Mouse (Mus musculus): ENCODE data around the gene Neurl1b. TPM values are rescaled to one million over a fixed set of nuclear protein-coding genes. Genes with fewer than 3 reads are reported as not detected.

Neurl1b gene
- 0.71 and 0.79 TPM in 2 replicates for total RNA-seq (2012; rRNA removed)

GRCm38 (mm10) chr17:26414523-26415354, at the start of gene Neurl1b:
Gene Neurl1b, plus strand, starts transcription at chr17:26414829.
- Histone ChIP-seq H3K4me1 (ENCODE audit: control insufficient read depth in 2 of 2, insufficient read depth in 2 of 2, low read length in 2 of 2, poor library complexity in 1 of 2) (peaks cover 0 to 5% of the 10 kb centered on the region in 2 experiments; a peak in 1 of 4 replicates), H3K4me3 (ENCODE audit: insufficient read depth in 1 of 2, low read depth in 1 of 2, low read length in 2 of 2, poor library complexity in 1 of 2, severe bottlenecking in 1 of 2) (peak within 1 kb of the TSS; percentile 68 to 74), H3K9me3 (ENCODE audit: control insufficient read depth, insufficient read depth, low read depth, low read length) (no peaks in the 10 kb centered on the region), H3K36me3 (ENCODE audit: control insufficient read depth, insufficient read depth, low read length, poor library complexity, severe bottlenecking) (no peaks in the 10 kb centered on the region), H3K27ac (ENCODE audit: insufficient read depth, low read depth, low read length, poor library complexity, severe bottlenecking) (no peak within 1 kb of the TSS), H3K9ac (ENCODE audit: insufficient read depth, low read depth, low read length, poor library complexity, severe bottlenecking) (peak within 1 kb of the TSS; percentile 59)
- TF ChIP-seq MAFK (IDR thresholded peaks at IDR 0.05; ENCODE audit: insufficient read depth, low read depth, low read length) (no peak), ZC3H11A (IDR thresholded peaks at IDR 0.05; ENCODE audit: borderline replicate concordance, low read depth, low read length) (no peak), CHD2 (IDR thresholded peaks at IDR 0.05; ENCODE audit: low read depth, low read length) (no peak), HCFC1 (IDR thresholded peaks at IDR 0.05; ENCODE audit: borderline replicate concordance, insufficient read depth, low read length) (no peak)
- DNase-seq (ENCODE audit: low read depth, low spot score), result no peak
- in situ Hi-C loops (cut with MboI; ENCODE audit: low sequenced_read_pairs in 2 of 2, unreplicated experiment in 2 of 2), result no loop called here

- in situ Hi-C loops (cut with MboI; ENCODE audit: low sequenced_read_pairs in 2 of 2, unreplicated experiment in 2 of 2), result no loop called here
- no peak for TF ChIP-seq HCFC1 (IDR thresholded peaks at IDR 0.05; ENCODE audit: borderline replicate concordance, insufficient read depth, low read length)
- TF ChIP-seq MAFK (IDR thresholded peaks at IDR 0.05; ENCODE audit: insufficient read depth, low read depth, low read length), result no peak
- no peak for TF ChIP-seq ZNF384 (IDR thresholded peaks at IDR 0.05; ENCODE audit: low read depth, low read length)
- no peak for TF ChIP-seq ZC3H11A (IDR thresholded peaks at IDR 0.05; ENCODE audit: borderline replicate concordance, low read depth, low read length)
- no peak for TF ChIP-seq CHD2 (IDR thresholded peaks at IDR 0.05; ENCODE audit: low read depth, low read length)
- H3K9me3 ChIP-seq (ENCODE audit: control insufficient read depth, insufficient read depth, low read depth, low read length), result no peaks in the 10 kb centered on the region
Measured at GRCm38 (mm10) chr17:26366792-26367191, 47.8 kb upstream of the Neurl1b start.

GRCm38 (mm10) chr17:26368336-26368992, 46.2 kb upstream of the Neurl1b start:
- TF ChIP-seq ZNF384 (IDR thresholded peaks at IDR 0.05; ENCODE audit: low read depth, low read length), result no peak
- TF ChIP-seq HCFC1 (IDR thresholded peaks at IDR 0.05; ENCODE audit: borderline replicate concordance, insufficient read depth, low read length), result no peak
- no peak for TF ChIP-seq CHD2 (IDR thresholded peaks at IDR 0.05; ENCODE audit: low read depth, low read length)
- no peak for TF ChIP-seq ZC3H11A (IDR thresholded peaks at IDR 0.05; ENCODE audit: borderline replicate concordance, low read depth, low read length)
- TF ChIP-seq MAFK (IDR thresholded peaks at IDR 0.05; ENCODE audit: insufficient read depth, low read depth, low read length), result no peak
- no peak for DNase-seq (ENCODE audit: low read depth, low spot score)
- H3K27ac ChIP-seq (ENCODE audit: insufficient read depth, low read depth, low read length, poor library complexity, severe bottlenecking), result no peak overlapping the region; the same call in 1 of the 2 replicates

More at GRCm38 (mm10) chr17:26366792-26367191, 47.8 kb upstream of the Neurl1b start:
- Histone ChIP-seq H3K9ac (ENCODE audit: insufficient read depth, low read depth, low read length, poor library complexity, severe bottlenecking) (no peak overlapping the region), H3K27ac (ENCODE audit: insufficient read depth, low read depth, low read length, poor library complexity, severe bottlenecking) (no peak overlapping the region), H3K4me3 (ENCODE audit: insufficient read depth in 1 of 2, low read depth in 1 of 2, low read length in 2 of 2, poor library complexity in 1 of 2, severe bottlenecking in 1 of 2) (no peak overlapping the region), H3K4me1 (ENCODE audit: control insufficient read depth in 2 of 2, insufficient read depth in 2 of 2, low read length in 2 of 2, poor library complexity in 1 of 2) (no peaks in the 10 kb centered on the region; a peak in 1 of 4 replicates), H3K36me3 (ENCODE audit: control insufficient read depth, insufficient read depth, low read length, poor library complexity, severe bottlenecking) (no peaks in the 10 kb centered on the region)
- no peak for DNase-seq (ENCODE audit: low read depth, low spot score)

GRCm38 (mm10) chr17:26370521-26371245, 43.9 kb upstream of the Neurl1b start:
- TF ChIP-seq ZC3H11A (IDR thresholded peaks at IDR 0.05; ENCODE audit: borderline replicate concordance, low read depth, low read length) (no peak), HCFC1 (IDR thresholded peaks at IDR 0.05; ENCODE audit: borderline replicate concordance, insufficient read depth, low read length) (no peak), CHD2 (IDR thresholded peaks at IDR 0.05; ENCODE audit: low read depth, low read length) (no peak), ZNF384 (IDR thresholded peaks at IDR 0.05; ENCODE audit: low read depth, low read length) (no peak), MAFK (IDR thresholded peaks at IDR 0.05; ENCODE audit: insufficient read depth, low read depth, low read length) (no peak)
- no peaks in the 10 kb centered on the region for H3K4me1 ChIP-seq (ENCODE audit: control insufficient read depth in 2 of 2, insufficient read depth in 2 of 2, low read length in 2 of 2, poor library complexity in 1 of 2)
- no peaks in the 10 kb centered on the region for H3K36me3 ChIP-seq (ENCODE audit: control insufficient read depth, insufficient read depth, low read length, poor library complexity, severe bottlenecking)
- no peaks in the 10 kb centered on the region for H3K9me3 ChIP-seq (ENCODE audit: control insufficient read depth, insufficient read depth, low read depth, low read length)
- DNase-seq (ENCODE audit: low read depth, low spot score), result peak; percentile 40
- in situ Hi-C loops (cut with MboI; ENCODE audit: low sequenced_read_pairs in 2 of 2, unreplicated experiment in 2 of 2), result no loop called here
- H3K4me3 ChIP-seq (ENCODE audit: insufficient read depth in 1 of 2, low read depth in 1 of 2, low read length in 2 of 2, poor library complexity in 1 of 2, severe bottlenecking in 1 of 2), result no peak overlapping the region
- no peak overlapping the region for H3K27ac ChIP-seq (ENCODE audit: insufficient read depth, low read depth, low read length, poor library complexity, severe bottlenecking)
- no peak overlapping the region for H3K9ac ChIP-seq (ENCODE audit: insufficient read depth, low read depth, low read length, poor library complexity, severe bottlenecking)

More at GRCm38 (mm10) chr17:26368336-26368992, 46.2 kb upstream of the Neurl1b start:
- in situ Hi-C loops (cut with MboI; ENCODE audit: low sequenced_read_pairs in 2 of 2, unreplicated experiment in 2 of 2), result no loop called here
- Histone ChIP-seq H3K36me3 (ENCODE audit: control insufficient read depth, insufficient read depth, low read length, poor library complexity, severe bottlenecking) (no peaks in the 10 kb centered on the region), H3K9ac (ENCODE audit: insufficient read depth, low read depth, low read length, poor library complexity, severe bottlenecking) (no peak overlapping the region), H3K4me1 (ENCODE audit: control insufficient read depth in 2 of 2, insufficient read depth in 2 of 2, low read length in 2 of 2, poor library complexity in 1 of 2) (no peaks in the 10 kb centered on the region), H3K4me3 (ENCODE audit: insufficient read depth in 1 of 2, low read depth in 1 of 2, low read length in 2 of 2, poor library complexity in 1 of 2, severe bottlenecking in 1 of 2) (no peak overlapping the region), H3K9me3 (ENCODE audit: control insufficient read depth, insufficient read depth, low read depth, low read length) (no peaks in the 10 kb centered on the region)

Data from ES-E14 (cell line).